Mouse (Mus musculus): ENCODE measurements around the gene Gprin2. TPM values are rescaled to one million over a fixed set of nuclear protein-coding genes. Genes with fewer than 3 reads are reported as not detected.
A peak's percentile ranks its signal among the peaks of the same experiment; 100 is the strongest.

The Gprin2 gene
- polyA plus RNA-seq, 1 experiment, result under 0.01 TPM

DNA sequence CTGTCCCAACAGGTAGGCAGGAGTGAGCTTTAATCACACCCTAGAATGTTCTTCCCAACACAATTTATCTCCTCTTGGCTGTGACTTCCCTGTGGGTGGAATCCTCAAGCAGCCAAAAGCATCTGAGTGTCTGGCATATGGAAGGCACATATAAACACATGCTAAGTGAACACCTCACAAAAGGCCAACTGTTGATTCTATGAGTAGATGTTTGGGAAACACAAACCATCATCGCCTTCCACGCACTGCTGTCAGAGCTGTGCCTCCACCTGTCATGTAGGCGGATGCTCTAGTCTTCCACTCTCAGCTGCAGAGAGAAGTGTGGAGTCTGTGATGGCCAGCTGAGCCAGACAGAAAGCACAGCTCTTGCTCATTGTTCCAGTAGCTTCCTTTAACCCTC is 22.1 kb downstream of the Gprin2 start:
- Histone ChIP-seq H3ac (ENCODE audit: control insufficient read depth, insufficient read length, low read depth) (no peak overlapping the region), H3K79me3 (ENCODE audit: low read depth) (no peaks in the 10 kb centered on the region), H3K36me3 (ENCODE audit: control insufficient read depth, insufficient read depth) (no peaks in the 10 kb centered on the region), H3K79me2 (ENCODE audit: control insufficient read depth, insufficient read depth) (no peaks in the 10 kb centered on the region), H3K4me3 (ENCODE audit: insufficient read depth, poor library complexity, severe bottlenecking) (no peak overlapping the region), H3K27me3 (ENCODE audit: control insufficient read depth, insufficient read depth, insufficient read length) (peaks cover 6% of the 10 kb centered on the region)
- TF ChIP-seq MYOD1 (IDR thresholded peaks at IDR 0.05; ENCODE audit: control insufficient read depth, insufficient read length, low read depth) (no peak), CTCF (IDR thresholded peaks at IDR 0.05; ENCODE audit: control insufficient read depth, insufficient read depth, insufficient read length) (no peak), USF1 (IDR thresholded peaks at IDR 0.05; ENCODE audit: low read depth) (no peak), FOSL1 (IDR thresholded peaks at IDR 0.05; ENCODE audit: insufficient read depth, low read length, poor library complexity, severe bottlenecking) (no peak), CEBPB (IDR thresholded peaks at IDR 0.05; ENCODE audit: low read depth) (no peak), MYOG (IDR thresholded peaks at IDR 0.05; ENCODE audit: control insufficient read depth, extremely low read depth, insufficient read length) (no peak), MAX (IDR thresholded peaks at IDR 0.05) (no peak)

DNA sequence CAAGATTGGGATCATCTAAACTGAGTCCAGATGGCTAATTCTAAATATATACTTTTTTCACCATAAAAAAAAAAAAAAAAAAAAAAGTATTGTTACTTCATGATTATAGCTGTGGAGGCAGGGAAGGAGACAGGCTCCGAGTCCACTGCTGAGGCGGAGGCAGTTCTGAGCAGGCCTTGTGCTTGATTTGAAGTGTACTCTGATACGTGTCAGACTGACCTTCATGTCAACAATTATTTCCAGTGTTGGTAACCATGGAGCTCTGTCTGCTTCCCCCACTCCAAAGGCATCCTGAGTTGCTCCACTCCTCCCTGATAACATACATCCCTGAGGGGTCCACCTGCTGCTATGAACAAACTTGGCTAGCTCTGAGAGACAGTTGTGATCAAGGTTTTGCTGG is 30.3 kb downstream of the Gprin2 start:
- Histone ChIP-seq H3K79me2 (ENCODE audit: control insufficient read depth, insufficient read depth) (no peaks in the 10 kb centered on the region), H3K79me3 (ENCODE audit: low read depth) (no peaks in the 10 kb centered on the region), H3ac (ENCODE audit: control insufficient read depth, insufficient read length, low read depth) (no peak overlapping the region), H3K27me3 (ENCODE audit: control insufficient read depth, insufficient read depth, insufficient read length) (no peaks in the 10 kb centered on the region), H3K36me3 (ENCODE audit: control insufficient read depth, insufficient read depth) (no peaks in the 10 kb centered on the region), H3K4me3 (ENCODE audit: insufficient read depth, poor library complexity, severe bottlenecking) (no peak overlapping the region)
- no peak for TF ChIP-seq USF1 (IDR thresholded peaks at IDR 0.05; ENCODE audit: low read depth)

DNA sequence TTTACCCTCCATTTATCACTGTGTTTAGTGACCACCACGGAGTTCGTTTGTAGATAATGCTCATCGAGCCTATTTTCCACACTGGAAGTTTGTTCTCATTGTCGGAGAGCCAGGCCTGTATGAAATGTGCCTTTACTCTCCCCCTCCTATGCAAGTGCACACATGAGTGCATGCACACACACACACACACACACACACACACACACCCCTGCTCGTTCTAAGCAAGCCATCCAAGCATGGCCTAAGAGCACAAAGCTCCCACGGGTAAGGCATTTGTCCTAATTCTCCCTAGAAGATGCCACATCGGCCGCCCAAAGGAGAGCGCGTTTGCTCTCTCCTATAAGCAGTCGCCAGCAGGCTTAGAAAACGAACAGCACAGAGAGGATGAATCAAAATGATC is 45.7 kb downstream of the Gprin2 start:
- H3K79me2 ChIP-seq (ENCODE audit: control insufficient read depth, insufficient read depth), result no peaks in the 10 kb centered on the region
- H3K27me3 ChIP-seq (ENCODE audit: control insufficient read depth, insufficient read depth, insufficient read length), result peaks cover 6% of the 10 kb centered on the region
- no peaks in the 10 kb centered on the region for H3K36me3 ChIP-seq (ENCODE audit: control insufficient read depth, insufficient read depth)
- H3K79me3 ChIP-seq (ENCODE audit: low read depth), result no peaks in the 10 kb centered on the region
- no peak overlapping the region for H3K4me3 ChIP-seq (ENCODE audit: insufficient read depth, poor library complexity, severe bottlenecking)
- TF ChIP-seq USF1 (IDR thresholded peaks at IDR 0.05; ENCODE audit: low read depth) (no peak), CEBPB (IDR thresholded peaks at IDR 0.05; ENCODE audit: low read depth) (no peak), FOSL1 (IDR thresholded peaks at IDR 0.05; ENCODE audit: insufficient read depth, low read length, poor library complexity, severe bottlenecking) (no peak), MYOD1 (IDR thresholded peaks at IDR 0.05; ENCODE audit: control insufficient read depth, insufficient read length, low read depth) (no peak)
- H3ac ChIP-seq (ENCODE audit: control insufficient read depth, insufficient read length, low read depth), result no peak overlapping the region

DNA sequence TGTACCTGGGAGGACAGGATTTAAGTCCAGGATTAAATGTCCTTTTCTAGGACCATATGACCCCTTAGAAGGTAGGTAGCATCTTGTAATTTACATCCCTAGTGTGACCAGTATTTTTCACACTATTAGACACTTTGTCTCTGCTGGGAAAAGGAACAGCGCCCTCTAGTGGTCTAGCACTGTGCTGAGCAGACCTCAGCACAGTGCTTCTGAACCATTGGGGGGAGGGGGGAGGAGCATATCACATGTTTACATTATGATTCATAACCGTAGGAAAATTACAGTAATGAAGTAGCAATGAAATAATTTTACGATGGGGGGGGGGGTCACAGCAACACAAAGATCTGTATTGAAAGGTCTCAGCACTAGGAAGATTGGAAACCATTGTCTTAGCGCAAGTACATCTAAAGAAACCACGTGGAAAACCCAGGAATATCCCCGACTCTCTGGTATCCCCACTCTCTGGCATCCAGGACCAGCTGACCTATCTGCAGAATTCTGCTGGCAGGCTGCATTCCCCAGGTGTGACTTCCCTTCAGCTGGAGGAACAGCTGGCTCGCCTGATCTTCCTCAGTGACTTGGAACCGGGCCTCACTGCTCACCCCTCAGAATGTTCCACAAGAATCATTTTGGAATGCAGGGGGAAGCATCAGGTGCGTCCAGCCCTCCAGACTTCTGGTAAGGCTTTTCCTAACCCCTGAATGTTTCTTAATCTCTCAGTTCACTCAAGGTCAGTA is 46.7 kb downstream of the Gprin2 start:
- Histone ChIP-seq H3K79me3 (ENCODE audit: low read depth) (no peaks in the 10 kb centered on the region), H3K36me3 (ENCODE audit: control insufficient read depth, insufficient read depth) (no peaks in the 10 kb centered on the region), H3K79me2 (ENCODE audit: control insufficient read depth, insufficient read depth) (no peaks in the 10 kb centered on the region), H3K4me3 (ENCODE audit: insufficient read depth, poor library complexity, severe bottlenecking) (no peak overlapping the region), H3K27me3 (ENCODE audit: control insufficient read depth, insufficient read depth, insufficient read length) (peaks cover 5% of the 10 kb centered on the region), H3ac (ENCODE audit: control insufficient read depth, insufficient read length, low read depth) (no peak overlapping the region)
- TF ChIP-seq USF1 (IDR thresholded peaks at IDR 0.05; ENCODE audit: low read depth) (no peak), MAX (IDR thresholded peaks at IDR 0.05) (peak; percentile 52), MYOG (IDR thresholded peaks at IDR 0.05; ENCODE audit: control insufficient read depth, extremely low read depth, insufficient read length) (no peak), FOSL1 (IDR thresholded peaks at IDR 0.05; ENCODE audit: insufficient read depth, low read length, poor library complexity, severe bottlenecking) (peak; percentile 15), CTCF (IDR thresholded peaks at IDR 0.05; ENCODE audit: control insufficient read depth, insufficient read depth, insufficient read length) (peak; percentile 27), CEBPB (IDR thresholded peaks at IDR 0.05; ENCODE audit: low read depth) (no peak), MYOD1 (IDR thresholded peaks at IDR 0.05; ENCODE audit: control insufficient read depth, insufficient read length, low read depth) (peak; percentile 25)

DNA sequence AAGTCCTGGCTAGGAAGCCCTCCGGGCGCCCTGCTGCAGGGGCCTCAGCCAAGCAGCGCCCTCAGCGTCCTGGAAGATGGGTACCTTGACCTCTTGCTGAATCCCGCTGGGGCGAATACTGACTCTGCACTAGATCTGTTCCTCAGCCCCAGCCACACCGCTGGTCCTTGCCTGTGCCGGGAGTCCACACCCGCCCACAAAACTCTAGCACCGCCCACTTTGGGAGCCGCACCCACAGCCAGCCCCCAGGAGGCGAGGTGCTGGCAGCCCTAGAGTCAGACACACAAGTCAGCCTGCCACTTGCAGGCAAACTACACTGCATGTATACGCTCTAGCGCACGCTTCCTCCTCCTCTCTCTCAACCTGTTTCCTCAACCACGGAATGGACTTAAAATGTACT is 49.1 kb downstream of the Gprin2 start, which contains the start of gene Npy4r:
Gene Npy4r, minus strand, starts transcription at position 148 of the 400 bp plus-strand sequence.
- no peak for TF ChIP-seq USF1 (IDR thresholded peaks at IDR 0.05; ENCODE audit: low read depth)
- no peak for TF ChIP-seq MAX (IDR thresholded peaks at IDR 0.05)
- TF ChIP-seq FOSL1 (IDR thresholded peaks at IDR 0.05; ENCODE audit: insufficient read depth, low read length, poor library complexity, severe bottlenecking), result no peak
- TF ChIP-seq CEBPB (IDR thresholded peaks at IDR 0.05; ENCODE audit: low read depth), result no peak
- TF ChIP-seq MYOG (IDR thresholded peaks at IDR 0.05; ENCODE audit: control insufficient read depth, extremely low read depth, insufficient read length), result no peak
- TF ChIP-seq CTCF (IDR thresholded peaks at IDR 0.05; ENCODE audit: control insufficient read depth, insufficient read depth, insufficient read length), result no peak
- no peak for TF ChIP-seq MYOD1 (IDR thresholded peaks at IDR 0.05; ENCODE audit: control insufficient read depth, insufficient read length, low read depth)
- Histone ChIP-seq H3K36me3 (ENCODE audit: control insufficient read depth, insufficient read depth) (no peaks in the 10 kb centered on the region), H3ac (ENCODE audit: control insufficient read depth, insufficient read length, low read depth) (no peak within 1 kb of the TSS), H3K79me2 (ENCODE audit: control insufficient read depth, insufficient read depth) (no peaks in the 10 kb centered on the region), H3K79me3 (ENCODE audit: low read depth) (no peaks in the 10 kb centered on the region), H3K27me3 (ENCODE audit: control insufficient read depth, insufficient read depth, insufficient read length) (no peaks in the 10 kb centered on the region), H3K4me3 (ENCODE audit: insufficient read depth, poor library complexity, severe bottlenecking) (no peak within 1 kb of the TSS)

DNA sequence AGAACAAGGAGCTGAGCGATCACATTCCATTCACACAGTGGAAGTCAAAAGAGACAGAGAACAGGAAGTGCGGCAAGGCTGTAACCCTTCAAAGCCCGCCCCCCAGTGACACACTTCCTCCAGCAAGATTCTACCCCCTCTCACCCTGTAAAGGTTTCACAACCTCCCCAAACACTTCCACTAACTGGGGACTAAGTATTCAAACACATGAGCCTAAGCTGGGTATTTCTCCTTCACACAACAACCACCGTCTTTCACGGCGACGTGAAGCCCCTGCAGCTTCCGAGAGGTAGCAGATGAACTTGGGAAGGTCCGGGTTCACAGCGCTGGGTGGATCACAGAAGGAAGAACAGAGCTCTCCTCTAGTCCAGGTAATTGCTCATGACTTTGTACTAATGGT is 58.5 kb downstream of the Gprin2 start:
- H3K79me2 ChIP-seq (ENCODE audit: control insufficient read depth, insufficient read depth), result no peaks in the 10 kb centered on the region
- no peak overlapping the region for H3K4me3 ChIP-seq (ENCODE audit: insufficient read depth, poor library complexity, severe bottlenecking)
- H3K36me3 ChIP-seq (ENCODE audit: control insufficient read depth, insufficient read depth), result peaks cover 5% of the 10 kb centered on the region
- no peaks in the 10 kb centered on the region for H3K27me3 ChIP-seq (ENCODE audit: control insufficient read depth, insufficient read depth, insufficient read length)
- no peak overlapping the region for H3ac ChIP-seq (ENCODE audit: control insufficient read depth, insufficient read length, low read depth)
- no peaks in the 10 kb centered on the region for H3K79me3 ChIP-seq (ENCODE audit: low read depth)
- TF ChIP-seq MAX (IDR thresholded peaks at IDR 0.05) (no peak), CTCF (IDR thresholded peaks at IDR 0.05; ENCODE audit: control insufficient read depth, insufficient read depth, insufficient read length) (no peak), USF1 (IDR thresholded peaks at IDR 0.05; ENCODE audit: low read depth) (no peak), CEBPB (IDR thresholded peaks at IDR 0.05; ENCODE audit: low read depth) (peak; percentile 68), MYOD1 (IDR thresholded peaks at IDR 0.05; ENCODE audit: control insufficient read depth, insufficient read length, low read depth) (no peak), FOSL1 (IDR thresholded peaks at IDR 0.05; ENCODE audit: insufficient read depth, low read length, poor library complexity, severe bottlenecking) (no peak)

Measured in C2C12 (cell line).